Mouse (Mus musculus) layer of hippocampus, adult 18-20 months (tissue): Measurements from ENCODE around the gene Dstyk. TPM values are rescaled to one million over a fixed set of nuclear protein-coding genes. Genes with fewer than 3 reads are reported as not detected.
"Not testable (repeated sequence)": the region's sequence is repeated elsewhere in the genome, so short reads cannot be mapped to it uniquely, and the experiment has no call there.

Source experiments
- DNase-seq, 2 experiments: peaks; one replicate each; pipeline ENCODE4 v3.0.0; 2022; ENCODE audit warnings: low spot score in 2 of 2
- total RNA-seq, 2 experiments: library from RNA; stranded (reverse); gene quantifications; 2 replicates each; pipeline ENCODE4 v1.2.3; 2021

The Dstyk gene
- total RNA-seq, 2 experiments from 2014 or later: 53.2 to 53.9 TPM

DNA sequence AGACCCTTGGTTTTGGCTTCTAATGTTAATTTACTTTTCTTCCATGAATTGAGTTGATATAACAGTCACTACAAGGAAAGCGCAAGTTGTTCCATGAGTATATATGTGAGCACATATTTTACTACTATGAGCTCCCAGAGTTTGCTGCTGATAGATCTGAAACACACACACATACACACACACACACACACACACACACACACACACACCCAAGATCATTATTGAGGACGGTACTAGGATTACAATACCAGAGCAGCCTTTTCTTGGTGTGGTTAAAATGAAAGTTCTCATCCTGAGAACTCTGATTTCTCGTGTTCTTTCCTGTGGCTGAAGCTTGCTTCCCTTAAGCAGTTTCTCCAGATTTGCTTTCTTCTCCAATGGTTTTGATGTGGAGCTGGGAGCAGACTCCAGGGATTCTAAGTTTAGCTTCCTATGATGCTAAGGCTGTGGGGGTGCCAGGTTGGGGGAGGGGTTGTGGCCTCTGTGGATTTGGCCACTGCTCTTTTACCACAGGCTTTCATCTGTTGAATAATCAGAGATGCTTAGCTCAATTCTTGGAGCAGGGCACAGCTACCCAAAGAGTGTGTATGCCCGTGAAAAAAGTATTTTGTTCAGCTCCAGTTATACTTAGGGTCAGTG, 19.1 kb downstream of the Dstyk start:
- no peak for DNase-seq

DNA sequence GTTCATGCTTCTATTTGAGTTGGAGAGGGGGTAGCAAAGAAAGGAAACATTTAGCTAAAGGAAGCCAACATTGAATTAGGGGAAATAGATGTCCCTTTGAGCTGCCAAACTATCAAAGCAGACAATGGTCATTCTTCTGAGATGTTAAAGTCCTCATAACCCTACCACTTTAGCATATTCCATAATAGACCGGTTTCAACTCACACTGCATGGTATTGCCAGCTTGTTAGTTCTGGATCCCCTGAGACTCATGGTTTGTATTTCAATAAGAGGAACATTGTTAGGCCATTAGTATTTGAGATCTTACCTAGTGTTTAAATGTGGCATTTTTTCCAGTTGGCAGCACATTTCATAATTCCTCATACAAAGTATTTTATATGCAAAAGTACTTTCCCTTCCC, 19.6 kb downstream of the Dstyk start:
- DNase-seq: no peak

DNA sequence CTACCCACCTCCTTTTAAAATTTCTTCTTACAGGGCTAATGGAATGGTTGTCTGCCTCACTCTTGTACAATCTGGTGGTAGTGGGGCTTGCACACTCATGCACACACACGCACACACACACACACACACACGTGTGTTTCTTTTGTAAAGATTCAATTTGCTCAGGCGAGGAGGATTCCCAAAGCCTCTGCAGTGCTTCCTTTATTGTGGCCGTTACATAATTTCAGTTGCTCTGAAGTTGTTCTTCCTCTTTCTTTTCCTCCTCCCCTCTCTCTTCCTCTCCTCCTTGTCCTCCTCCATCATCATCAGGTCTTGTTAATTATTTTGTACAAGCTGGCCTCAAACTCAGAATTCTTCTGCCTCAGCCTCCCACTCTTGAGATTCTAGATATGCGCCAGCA, 20.0 kb downstream of the Dstyk start:
- DNase-seq: peak in 1 of 2 experiments; percentile 29

DNA sequence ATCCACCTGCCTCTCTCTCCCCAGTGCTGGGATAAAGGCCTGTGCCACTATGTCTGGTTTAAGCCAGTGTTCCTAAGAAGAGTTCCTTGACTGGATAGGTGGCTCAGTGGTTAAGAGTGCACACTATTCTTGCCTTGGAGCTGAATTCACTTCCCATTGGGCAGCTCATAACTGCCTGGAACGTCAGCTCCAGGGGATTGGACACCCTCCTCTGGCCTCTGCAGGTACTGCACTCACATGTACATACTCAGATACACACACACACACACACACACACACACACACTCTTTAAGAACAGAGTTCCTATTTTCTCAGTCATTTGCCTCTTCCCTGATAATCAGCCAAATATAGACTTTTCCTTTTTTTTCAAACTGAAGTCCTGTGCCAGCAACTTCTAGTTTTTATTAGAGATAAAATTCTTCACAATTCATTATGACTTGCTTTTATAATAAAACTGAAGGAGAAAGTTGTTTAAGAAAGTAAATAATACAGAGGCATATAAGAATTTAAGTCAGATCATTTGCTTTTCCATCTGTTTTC, 23.6 kb downstream of the Dstyk start:
- DNase-seq: no peak

DNA sequence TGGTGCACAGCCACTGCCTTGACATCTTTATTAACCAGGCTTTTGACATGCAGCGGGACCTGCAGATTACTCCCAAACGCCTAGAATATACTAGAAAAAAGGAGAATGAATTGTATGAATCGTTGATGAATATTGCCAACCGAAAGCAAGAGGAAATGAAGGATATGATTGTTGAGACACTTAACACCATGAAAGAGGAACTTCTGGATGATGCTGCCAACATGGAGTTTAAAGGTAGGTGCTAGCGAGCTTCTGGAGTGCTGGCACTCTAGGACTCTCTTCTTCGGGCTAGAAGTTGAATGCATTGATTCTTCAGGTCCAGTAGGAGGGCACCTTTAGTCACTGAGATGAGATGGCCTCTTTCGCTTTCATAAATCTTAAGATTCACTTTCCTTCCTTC, 32.4 kb downstream of the Dstyk start:
- DNase-seq: no peak

DNA sequence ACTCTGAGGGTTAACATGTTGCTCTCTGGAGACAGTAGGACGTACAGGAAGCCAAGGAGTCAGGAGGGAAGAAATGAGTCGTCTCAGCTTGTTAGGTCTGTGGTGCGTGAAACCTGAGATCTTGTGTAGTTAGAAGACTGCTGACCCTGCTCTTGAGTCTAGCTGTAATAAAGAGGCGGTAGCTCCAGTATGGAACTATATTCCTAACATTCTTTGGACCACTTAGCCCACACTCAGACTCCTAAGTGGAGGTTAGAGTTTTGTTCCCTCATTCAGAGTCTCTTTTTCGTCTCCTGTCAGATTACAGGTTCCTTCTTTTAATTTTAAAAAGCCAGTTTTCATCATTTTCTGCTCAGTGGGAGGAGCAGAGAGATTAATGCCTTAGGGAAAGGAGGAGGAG, 47.3 kb downstream of the Dstyk start:
- DNase-seq: no peak

DNA sequence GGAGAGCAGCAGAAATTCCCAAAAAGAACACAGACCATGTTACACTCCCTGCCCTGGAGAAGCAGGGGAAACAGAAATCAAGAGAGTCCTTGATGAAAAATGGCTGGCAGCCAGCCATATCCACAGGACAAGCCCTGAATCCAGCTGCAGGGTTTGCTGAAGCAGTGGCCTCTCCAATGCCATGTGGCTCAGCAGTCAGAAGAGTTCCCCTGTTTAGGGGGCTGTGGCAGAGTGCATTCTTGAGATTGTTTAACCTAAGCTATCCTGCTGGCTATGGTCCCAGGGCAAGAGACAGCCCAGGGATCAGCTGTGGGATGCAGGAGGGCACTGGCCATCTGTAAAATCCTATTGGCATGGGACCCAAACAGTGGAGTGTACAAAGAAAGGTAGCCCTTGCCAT, 51.6 kb downstream of the Dstyk start:
- DNase-seq: no peak

DNA sequence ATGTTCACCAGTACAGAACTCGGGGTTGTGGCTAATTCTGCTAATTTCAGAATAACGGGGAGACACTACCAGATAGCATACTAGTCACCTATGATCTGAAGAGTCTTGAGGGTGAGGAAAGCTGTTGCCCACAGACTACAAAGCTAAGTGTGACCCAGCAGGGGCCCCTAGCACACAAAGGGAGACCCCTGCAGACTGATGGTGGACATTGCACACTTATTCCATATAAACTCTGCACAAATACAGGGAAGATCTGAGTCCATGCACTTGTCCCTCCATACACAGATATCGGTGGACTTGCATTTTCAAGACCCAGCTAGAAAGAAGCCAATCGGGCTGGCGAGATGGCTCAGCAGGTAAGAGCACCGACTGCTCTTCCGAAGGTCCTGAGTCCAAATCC, 52.2 kb downstream of the Dstyk start:
- no peak for DNase-seq

DNA sequence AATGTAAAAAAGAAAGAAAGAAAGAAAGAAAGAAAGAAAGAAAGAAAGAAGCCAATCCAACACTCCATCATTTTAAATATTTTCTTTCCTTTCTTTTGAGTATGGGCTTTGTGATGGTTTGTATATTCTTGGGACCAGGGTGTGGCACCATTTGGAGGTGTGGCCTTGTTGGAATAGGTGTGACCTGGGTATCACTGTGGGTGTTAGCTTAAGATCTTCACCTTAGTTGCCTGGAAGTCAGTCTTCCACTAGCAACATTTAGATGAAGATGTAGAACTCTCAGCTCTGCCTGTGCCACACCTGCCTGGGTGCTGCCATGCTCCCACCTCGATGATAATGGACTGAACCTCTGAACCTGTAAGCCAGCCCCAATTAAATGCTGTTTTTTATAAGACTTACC, 52.7 kb downstream of the Dstyk start:
- DNase-seq: not testable (repeated sequence)

DNA sequence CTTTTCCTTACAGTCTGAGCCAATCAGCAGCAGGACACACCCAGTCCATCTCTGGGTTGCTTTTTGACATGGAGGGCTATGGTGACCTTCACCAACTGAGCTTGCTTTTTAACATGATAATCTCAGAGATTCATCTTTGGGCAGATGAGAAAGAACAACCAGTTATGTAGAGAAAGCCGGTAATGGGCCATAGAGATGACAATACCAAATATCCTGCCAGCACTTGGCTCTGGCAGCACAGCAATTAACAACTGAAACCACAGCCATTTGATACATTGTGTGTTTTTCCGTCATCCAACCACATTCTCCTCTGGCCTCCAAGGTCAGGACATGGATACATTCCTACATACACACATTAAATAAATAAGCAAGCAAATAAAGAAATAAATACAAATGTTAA, 53.7 kb downstream of the Dstyk start:
- no peak for DNase-seq

DNA sequence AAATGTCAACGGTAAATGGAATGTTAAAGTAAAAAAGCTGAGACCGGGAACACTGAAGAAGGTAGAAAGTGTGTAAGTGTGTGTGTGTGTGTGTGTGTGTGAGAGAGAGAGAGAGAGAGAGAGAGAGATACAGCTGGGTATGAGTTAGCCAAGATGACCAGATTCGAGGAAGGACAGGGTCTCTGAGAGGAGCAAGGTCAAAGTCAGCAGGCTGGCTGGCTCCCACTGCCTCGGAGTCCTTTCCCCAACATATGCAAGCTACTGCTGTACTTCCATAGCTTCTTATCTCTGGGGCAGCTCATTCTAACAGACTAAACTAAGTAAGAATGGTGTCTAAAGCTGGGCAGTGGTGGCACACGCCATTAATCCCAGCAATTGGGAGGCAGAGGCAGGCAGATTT, 54.1 kb downstream of the Dstyk start:
- no peak for DNase-seq

DNA sequence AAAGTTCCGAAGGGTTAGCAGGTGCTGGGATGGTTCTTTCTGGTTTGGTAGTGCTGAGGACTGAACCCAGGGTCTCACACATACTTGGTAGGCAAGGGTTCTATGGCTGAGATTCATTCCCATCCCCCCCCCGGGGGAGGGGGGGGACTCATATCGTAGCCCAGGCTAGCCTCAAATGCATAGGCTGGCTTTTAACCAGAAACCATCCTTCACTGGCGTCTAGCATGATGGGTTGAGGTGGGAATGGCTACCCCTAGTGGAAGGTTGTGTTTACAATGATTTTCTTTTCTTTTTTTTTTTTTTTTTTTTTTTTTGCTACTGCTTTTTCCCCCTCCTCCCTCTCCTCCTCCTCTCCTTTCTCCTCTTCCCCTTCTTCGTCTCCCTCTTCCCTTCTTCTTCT, 55.2 kb downstream of the Dstyk start:
- no peak for DNase-seq

DNA sequence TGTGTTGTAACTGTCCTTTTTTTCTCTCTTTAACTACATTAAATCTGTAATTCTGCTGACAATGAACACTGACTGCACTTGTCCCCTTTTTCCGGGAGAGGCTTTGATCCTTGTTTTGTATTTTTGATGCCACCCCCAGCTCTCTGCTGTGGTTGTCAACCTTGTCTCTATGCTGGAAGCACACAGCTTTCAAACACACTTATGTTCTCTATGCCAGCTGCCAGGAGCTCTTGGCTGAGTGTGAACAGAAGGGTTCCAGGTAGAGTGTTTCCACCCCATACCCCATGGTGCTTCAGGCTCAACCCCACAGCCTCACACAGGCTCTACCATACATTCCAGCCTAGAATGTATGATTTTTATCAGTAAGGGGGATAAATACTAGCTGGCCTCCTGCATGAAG, 57.1 kb downstream of the Dstyk start:
- DNase-seq: peak in 1 of 2 experiments; percentile 55

DNA sequence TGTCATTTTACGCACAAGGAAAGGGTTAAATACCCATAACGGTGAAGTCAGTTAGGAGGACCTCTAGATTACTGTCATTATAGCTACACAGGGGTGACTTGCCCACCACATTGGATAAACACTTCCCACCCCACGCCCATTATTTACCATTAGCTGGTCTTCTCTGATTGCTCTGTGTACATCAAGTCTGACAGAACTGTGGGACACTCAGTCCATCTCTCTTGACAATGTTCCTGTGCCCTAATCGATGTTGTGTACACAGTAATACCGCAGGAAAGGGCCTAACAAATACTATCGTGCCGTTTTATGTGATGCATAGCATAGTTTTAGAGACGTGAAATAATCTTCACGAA, 59.2 kb downstream of the Dstyk start:
- DNase-seq: no peak

DNA sequence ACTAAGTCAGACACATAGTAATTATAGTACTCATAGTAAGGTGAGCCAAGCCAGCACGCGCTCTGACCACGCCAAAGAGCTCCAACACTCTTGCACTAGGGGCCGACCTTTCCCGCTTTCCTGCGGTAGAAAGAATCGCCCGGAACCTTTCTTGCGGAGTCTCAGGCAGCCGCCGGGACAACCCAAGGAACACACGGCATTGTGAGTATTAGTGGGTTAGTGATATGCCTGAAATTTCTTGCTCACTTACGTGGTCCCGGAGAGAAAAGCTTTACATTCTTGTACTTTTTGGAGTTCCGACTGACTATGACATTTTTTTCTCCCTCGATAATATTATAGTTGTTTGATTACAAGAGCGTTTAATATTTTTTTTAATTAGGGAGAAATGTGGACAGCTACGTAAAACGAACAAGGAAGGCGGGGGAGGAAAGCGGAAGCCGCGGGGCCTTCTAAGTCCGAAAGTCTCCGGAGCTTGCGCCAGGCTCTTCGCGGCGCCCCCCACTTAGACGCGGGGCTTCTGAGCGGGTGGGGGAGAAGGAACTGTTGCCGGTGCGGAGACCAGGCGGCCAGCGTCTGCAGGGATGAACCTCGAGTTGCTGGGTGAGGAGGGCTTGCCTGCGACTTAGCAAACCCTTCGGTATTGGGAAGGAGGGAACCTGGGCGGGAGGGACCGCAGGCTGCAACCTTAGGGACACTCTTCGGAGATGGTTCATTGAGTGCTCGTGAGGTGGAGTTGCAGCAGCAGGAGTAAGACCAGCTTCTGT, 59.8 kb downstream of the Dstyk start, which contains the start of gene Rbbp5:
Rbbp5 (plus strand) TSS at position 438 of the 764 bp plus-strand sequence.
- peak; percentile 71 to 91 for DNase-seq

DNA sequence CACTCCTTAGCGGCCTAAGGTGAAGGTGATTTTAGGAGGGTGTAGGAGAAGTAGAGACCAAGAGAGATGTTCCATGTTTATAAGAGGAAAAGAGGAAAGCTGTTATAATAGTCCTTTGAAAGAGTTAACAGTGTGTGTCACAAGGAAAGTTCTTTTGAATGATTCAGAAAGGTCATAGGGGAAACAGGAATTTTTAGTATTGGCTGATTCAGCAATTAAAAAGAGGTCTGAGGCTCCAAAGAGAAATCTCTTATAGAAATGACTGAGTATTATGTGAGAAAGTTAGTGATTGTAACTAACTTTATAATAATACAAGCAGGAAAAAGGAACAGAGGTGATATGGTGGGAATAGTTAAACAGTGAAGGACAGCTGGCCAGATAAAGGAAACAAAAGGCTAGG, 62.1 kb downstream of the Dstyk start:
- DNase-seq: no peak

DNA sequence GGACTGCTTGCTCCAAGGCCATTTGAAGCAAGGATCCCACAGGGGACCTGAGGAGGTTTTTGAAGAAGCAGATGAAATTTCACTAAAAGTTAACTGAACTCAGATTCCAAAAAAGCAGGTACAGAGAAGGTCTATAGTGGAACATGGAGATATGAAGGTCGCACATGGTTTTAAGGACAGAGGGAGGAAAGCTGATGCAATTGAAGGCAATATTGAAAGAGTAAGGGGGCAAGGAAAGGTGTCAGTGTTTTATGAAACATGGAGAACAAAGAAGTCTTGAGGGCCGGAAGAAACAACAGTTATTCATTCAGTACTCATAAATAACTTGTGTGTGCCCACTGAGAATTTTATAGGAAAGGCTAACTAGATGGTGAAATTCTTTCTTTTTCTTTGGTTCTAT, 64.3 kb downstream of the Dstyk start:
- no peak for DNase-seq

DNA sequence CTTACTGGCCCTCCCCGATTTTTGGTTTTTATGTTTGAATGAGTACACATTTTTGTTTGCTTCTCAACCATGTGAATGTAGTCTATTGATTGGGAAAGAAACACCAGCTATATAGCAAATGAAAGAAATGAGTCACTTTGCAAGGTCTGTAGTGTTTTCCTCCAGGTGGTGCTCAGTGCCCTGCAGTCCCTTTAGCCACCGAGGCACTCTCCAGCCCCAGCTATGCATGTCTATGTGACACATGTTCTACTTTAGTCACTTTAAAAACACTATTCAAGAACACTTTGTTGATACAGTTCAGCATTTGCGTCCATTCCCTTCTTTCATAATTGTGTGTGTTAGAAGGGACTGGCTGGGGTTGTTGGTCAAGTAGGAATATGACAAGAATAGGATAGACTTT, 65.9 kb downstream of the Dstyk start:
- DNase-seq: no peak

DNA sequence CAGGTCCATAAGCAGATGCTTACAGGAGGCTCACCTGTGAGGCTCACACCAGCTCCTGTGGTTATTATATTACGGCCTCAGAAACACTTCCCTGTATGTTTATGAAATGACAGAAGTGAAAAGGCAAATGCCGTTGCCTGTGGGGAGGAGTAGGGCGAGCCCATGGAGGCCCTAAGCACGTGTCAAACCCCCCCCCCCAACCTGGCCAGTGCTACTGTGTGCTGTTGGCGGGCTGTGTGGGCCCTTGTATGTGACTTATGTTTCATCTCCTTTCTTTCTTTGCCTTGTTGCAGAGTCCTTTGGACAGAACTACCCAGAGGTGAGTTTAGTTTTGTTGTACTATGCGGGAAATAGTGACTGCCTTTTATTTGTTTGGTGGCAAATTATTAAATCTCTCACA, 66.4 kb downstream of the Dstyk start:
- DNase-seq: no peak

DNA sequence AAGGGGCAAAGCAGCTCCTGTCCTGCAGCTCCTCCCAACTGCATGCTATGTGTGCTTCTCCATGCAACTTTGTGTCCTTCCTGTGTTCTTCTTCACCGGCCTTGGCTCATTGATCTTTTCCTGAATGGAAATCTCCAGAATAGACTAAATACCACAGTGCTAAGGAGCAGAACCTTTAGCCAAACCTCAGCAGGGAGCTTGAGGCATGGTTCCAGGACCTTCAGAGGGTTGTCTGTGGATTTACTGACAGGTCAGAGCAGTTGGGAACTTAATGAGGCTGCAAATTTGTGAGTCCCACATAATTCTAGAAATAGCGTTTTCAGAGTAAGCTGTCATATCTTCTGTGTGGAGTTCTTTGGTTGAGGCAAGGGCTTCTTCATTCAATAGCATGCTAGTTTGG, 83.2 kb downstream of the Dstyk start:
- no peak for DNase-seq

DNA sequence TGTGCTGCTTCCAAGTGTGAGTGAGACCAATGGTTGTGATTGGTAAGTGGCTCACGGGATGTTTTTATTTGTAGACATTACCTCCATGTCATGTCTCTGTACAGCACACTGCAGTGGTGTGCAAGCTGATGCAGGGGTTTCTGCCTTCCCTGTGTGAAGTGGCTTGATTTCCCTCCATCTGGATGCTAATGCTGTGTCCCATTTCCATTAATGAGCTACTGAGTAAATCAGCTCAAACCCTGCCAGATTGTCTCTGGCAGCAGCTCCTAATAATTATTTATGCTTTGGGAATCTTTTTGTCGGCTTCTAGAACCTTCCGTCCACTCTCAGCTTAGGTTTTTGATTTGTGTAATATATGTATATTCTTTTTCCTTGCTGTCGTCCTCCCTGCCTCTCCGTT, 87.8 kb downstream of the Dstyk start:
- peak in 1 of 2 experiments; percentile 63 for DNase-seq

DNA sequence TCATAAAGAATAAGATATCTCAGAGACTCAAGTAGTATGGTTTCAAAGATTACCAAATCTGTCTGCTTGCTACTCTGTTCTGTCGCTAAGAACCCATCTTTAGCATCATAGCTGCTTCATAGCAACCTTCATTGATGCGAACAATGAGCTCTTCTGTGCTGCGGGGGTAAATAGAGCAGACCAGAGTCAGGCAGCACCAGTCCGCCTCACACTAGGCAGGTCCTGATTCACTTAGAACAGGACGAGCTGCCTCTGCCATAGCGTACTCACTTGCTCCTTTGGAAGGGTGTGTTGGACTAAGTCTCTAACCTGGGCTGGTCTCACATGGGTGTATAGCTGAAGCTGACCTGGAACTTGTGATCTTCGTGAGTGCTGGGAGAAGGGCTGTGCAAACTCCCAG, 88.7 kb downstream of the Dstyk start, which contains the start of gene Tmem81:
Tmem81 (plus strand) TSS at position 173 of the 400 bp plus-strand sequence.
- DNase-seq: peak in 1 of 2 experiments; percentile 43

DNA sequence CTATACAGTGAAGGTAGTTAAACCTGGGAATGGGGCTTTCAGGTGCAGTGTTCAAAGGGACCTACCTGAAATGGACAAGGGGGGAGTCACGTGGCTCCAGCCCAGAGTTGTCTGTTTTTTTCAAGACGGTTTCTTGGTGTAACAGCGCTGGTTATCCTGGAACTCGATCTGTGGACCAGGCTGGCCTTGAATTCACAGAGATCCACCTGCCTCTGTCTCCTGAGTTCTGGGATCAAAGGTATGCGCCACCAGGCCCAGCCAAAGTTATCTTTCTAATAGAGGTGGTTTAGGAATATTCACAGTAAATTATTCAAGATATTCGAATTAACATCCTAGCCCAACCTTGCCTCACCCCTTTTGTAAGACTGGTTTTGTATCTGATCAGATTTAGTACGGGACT, 89.3 kb downstream of the Dstyk start:
- DNase-seq: no peak
